Mouse (Mus musculus) CD4-positive, CD25-positive, alpha-beta regulatory T cell (primary cell): ENCODE data around the gene Adcy1. TPM values are rescaled to one million over a fixed set of nuclear protein-coding genes. Genes with fewer than 3 reads are reported as not detected.

Experiments used
- polyA plus RNA-seq: library from polyadenylated mRNA; unstranded; fragments of 100-300 nt; shearing (Covaris generic); gene quantifications from one replicate; pipeline ENCODE4 v1.2.1, GENCODE M21; 2017

Adcy1 gene
- 0.22 TPM for polyA plus RNA-seq

GRCm38 (mm10) chr11:7063001-7063584, at the start of gene Adcy1:
TSS of gene Adcy1 (plus strand) at chr11:7063489.

GRCm38 (mm10) chr11:7188469-7188868, 125.2 kb downstream of the Adcy1 start, which contains the start of gene Gm11985:
TSS of gene Gm11985 (minus strand) at chr11:7188569.

GRCm38 (mm10) chr11:7197491-7197941, 134.2 kb downstream of the Adcy1 start, which contains the start of gene Igfbp1:
TSS of gene Igfbp1 (plus strand) at chr11:7197782.

GRCm38 (mm10) chr11:7213501-7214341, 150.4 kb downstream of the Adcy1 start, which contains the start of gene Igfbp3:
TSS of gene Igfbp3 (minus strand) at chr11:7213923.

Other genes with a start within 250 kb of the Adcy1 start
- gene Gm11983, start 225.8 kb upstream of the Adcy1 start, polyA plus RNA-seq: not detected
- not detected for gene Gm11985, start 125.1 kb downstream of the Adcy1 start, polyA plus RNA-seq
- not detected for gene Igfbp1, start 134.3 kb downstream of the Adcy1 start, polyA plus RNA-seq
- gene Igfbp3, start 150.4 kb downstream of the Adcy1 start, polyA plus RNA-seq: 0.10 TPM